Comparison of ENCODE assay signal across 11 mouse cellular contexts in genomic region chr6:67416557-67416956, GRCm38 (mm10).
"Had no signal": no experiment of that assay in that cellular context is flagged by ENCODE, and none has a peak within 500 bp of the region (broad histone marks: within the 10 kb centered on the region; RNA-seq: fewer than 3 reads in every experiment).

No protein-coding gene starts in this region.

- DNase-seq: lung, adult 2 months; lung, postnatal 14 days; lung, postnatal 36 days; right cerebral cortex, postnatal 14 days; right cerebral cortex, postnatal 4 days; spleen, adult 18-20 months; thymus, adult 18-20 months; thymus, postnatal 14 days; thymus, postnatal 36 days had no signal

- ATAC-seq: lung, postnatal 0 days; midbrain, embryonic 13.5 days had no signal
